ENCODE assay signal across 24 mouse cellular contexts in the genomic region with DNA sequence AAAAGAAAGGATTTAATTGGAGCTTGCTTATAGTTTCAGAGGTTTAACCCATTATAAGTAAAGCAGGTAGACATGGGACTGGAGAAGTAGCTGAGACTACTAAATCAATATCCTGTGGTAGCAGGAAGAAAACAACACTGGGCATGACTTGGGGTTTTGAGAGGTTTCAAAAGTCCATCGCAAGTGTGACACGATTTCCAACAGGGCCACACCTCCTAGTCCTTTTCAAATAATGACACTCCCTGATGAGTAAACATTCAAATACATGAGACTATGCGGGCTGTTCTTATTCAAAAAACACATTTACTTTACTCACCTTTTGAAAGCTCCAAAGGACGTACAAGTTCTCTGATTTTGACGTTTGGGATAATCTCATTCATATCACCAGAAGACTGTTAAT.
"Had no signal": no experiment of that assay in that cellular context is flagged by ENCODE, and none has a peak within 500 bp of the region (broad histone marks: within the 10 kb centered on the region; RNA-seq: fewer than 3 reads in every experiment).

No protein-coding gene starts in this region.

- H3K4me2 ChIP-seq: heart, embryonic 12.5 days; hindbrain, embryonic 12.5 days; hindbrain, embryonic 14.5 days; intestine, embryonic 15.5 days; limb, embryonic 12.5 days had no signal

- H3K4me1 ChIP-seq: heart, embryonic 10.5 days; heart, embryonic 12.5 days; hindbrain, embryonic 10.5 days; hindbrain, embryonic 12.5 days; intestine, embryonic 15.5 days; limb, embryonic 10.5 days; limb, embryonic 12.5 days had no signal

- ATAC-seq: hindbrain, embryonic 16.5 days; inflammation-experienced regulatory T-cells, adult 6 months; intestine, embryonic 15.5 days; intestine, postnatal 0 days had no signal

- DNase-seq: gastrocnemius, postnatal 14 days; gastrocnemius, postnatal 36 days; heart, adult 18-20 months; heart, postnatal 10 days; heart, postnatal 4 days; kidney, adult 18-20 months; kidney, adult 8-10 months; kidney, postnatal 10 days; kidney, postnatal 25 days; kidney, postnatal 4 days; liver had no signal

- H3K36me3 ChIP-seq: heart, embryonic 10.5 days; heart, embryonic 12.5 days; hindbrain, embryonic 10.5 days; hindbrain, embryonic 12.5 days; intestine, embryonic 15.5 days; limb, embryonic 10.5 days; limb, embryonic 12.5 days had no signal

- H3K9ac ChIP-seq: heart, embryonic 12.5 days; hindbrain, embryonic 12.5 days; hindbrain, embryonic 14.5 days; intestine, embryonic 15.5 days; limb, embryonic 12.5 days had no signal

- H3K9me3 ChIP-seq: heart, embryonic 10.5 days; heart, embryonic 12.5 days; hindbrain, embryonic 10.5 days; hindbrain, embryonic 12.5 days; intestine, embryonic 15.5 days; limb, embryonic 10.5 days; limb, embryonic 12.5 days had no signal

- H3K27ac ChIP-seq: heart, embryonic 10.5 days; hindbrain, embryonic 10.5 days; hindbrain, embryonic 12.5 days; hindbrain, embryonic 14.5 days; intestine, embryonic 15.5 days; layer of hippocampus, adult 2 months; left cerebral cortex, adult 2 months; limb, embryonic 10.5 days; limb, embryonic 12.5 days had no signal

- H3K27me3 ChIP-seq: heart, embryonic 12.5 days; hindbrain, embryonic 12.5 days; intestine, embryonic 15.5 days; limb, embryonic 12.5 days had no signal

- H3K4me3 ChIP-seq: heart, embryonic 10.5 days; heart, embryonic 12.5 days; hindbrain, embryonic 10.5 days; hindbrain, embryonic 12.5 days; intestine, embryonic 15.5 days; layer of hippocampus, adult 2 months; left cerebral cortex, adult 2 months; limb, embryonic 10.5 days; limb, embryonic 12.5 days had no signal
